Mouse (Mus musculus): Measurements from ENCODE around the gene Ssr1. TPM values are rescaled to one million over a fixed set of nuclear protein-coding genes. Genes with fewer than 3 reads are reported as not detected.

Ssr1 gene
- polyA plus RNA-seq, 1 experiment from 2014 or later, result 104 TPM

DNA sequence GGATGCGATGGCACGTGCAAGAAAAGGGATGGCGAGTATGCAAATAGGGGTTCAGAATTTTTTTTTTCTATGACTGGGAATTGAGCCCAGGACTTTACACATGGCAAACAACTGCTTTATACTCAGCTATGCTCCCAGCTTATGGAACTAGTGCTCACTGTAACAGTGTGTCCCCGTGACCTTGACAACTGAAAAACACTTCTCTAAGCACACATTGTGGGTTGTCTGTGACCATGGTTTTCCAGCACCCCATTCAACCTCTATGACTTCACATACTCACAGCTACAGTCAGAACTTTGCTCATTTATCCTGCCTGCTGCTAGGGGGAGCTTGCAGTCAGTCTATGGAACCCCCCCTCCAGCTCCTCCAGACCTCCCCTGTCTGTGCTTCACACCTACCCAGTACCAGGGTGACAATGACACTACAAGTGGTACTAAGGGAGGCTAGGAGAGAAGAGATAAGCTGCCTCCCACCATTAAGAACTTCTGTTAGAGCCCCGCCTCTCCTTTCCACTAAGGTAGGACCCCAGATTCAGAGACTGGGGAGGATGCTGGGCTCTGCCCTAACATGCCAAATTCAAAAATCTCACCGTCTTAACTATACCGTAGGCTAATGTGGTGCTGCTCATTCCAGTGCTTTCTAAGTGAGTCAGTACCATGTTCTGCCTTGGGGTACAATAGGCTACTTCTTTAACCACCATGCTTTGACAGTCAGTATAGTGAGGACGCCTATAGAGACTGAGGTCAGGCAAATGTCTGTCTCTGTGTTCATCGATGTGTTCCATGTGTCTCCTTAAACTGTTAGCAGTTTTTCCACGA lies 70.2 kb downstream of the Ssr1 start:
- WGBS, result 87% methylated on average over 10 of the region's 10 CpGs
- ATAC-seq (ENCODE audit: insufficient read depth, low FRiP score, low TSS enrichment), result no peak

DNA sequence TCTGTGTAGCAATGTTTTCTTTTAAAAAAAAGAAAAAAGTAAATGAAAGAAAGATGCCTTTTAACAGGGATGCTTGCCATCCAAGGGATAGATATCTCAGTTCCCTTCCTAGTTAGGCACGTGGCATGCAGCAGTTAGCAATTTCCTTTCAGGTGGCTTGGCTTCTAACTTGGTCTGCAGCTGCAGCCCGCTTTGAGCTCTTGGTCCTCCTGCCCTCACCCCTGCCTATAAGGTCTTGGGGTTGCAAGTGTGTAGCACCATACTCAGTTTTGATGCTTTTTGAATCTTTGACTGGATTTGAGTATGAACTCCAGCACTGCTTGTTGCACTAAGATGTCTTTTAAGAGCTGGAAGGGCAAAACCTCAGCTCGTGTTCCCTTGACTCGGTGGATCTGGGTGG lies 70.9 kb downstream of the Ssr1 start:
- H3K9ac ChIP-seq (ENCODE audit: low read length), result no peak overlapping the region
- ATAC-seq (ENCODE audit: insufficient read depth, low FRiP score, low TSS enrichment) (no peak), DNase-seq (ENCODE audit: low spot score) (no peak)
- no peak overlapping the region for H3K4me2 ChIP-seq (ENCODE audit: low read depth)
- H3K27me3 ChIP-seq (ENCODE audit: control insufficient read depth, insufficient read depth, low read length), result no peaks in the 10 kb centered on the region
- no peaks in the 10 kb centered on the region for H3K36me3 ChIP-seq (ENCODE audit: control insufficient read depth, insufficient read depth, low read length)
- no peak overlapping the region for H3K4me3 ChIP-seq (ENCODE audit: low read depth, low read length)
- H3K9me3 ChIP-seq (ENCODE audit: control insufficient read depth, low read length), result no peaks in the 10 kb centered on the region
- H3K4me1 ChIP-seq (ENCODE audit: control insufficient read depth, insufficient read depth, low read length), result no peaks in the 10 kb centered on the region
- 84% methylated on average over 4 of the region's 4 CpGs for WGBS
- no peak overlapping the region for H3K27ac ChIP-seq (ENCODE audit: low read depth, low read length)

More for the DNA sequence above, 70.2 kb downstream of the Ssr1 start:
- no peak for DNase-seq (ENCODE audit: low spot score)
- H3K27ac ChIP-seq (ENCODE audit: low read depth, low read length), result no peak overlapping the region
- no peaks in the 10 kb centered on the region for H3K36me3 ChIP-seq (ENCODE audit: control insufficient read depth, insufficient read depth, low read length)
- H3K4me2 ChIP-seq (ENCODE audit: low read depth), result no peak overlapping the region
- H3K4me3 ChIP-seq (ENCODE audit: low read depth, low read length), result no peak overlapping the region
- H3K9ac ChIP-seq (ENCODE audit: low read length), result no peak overlapping the region
- H3K9me3 ChIP-seq (ENCODE audit: control insufficient read depth, low read length), result no peaks in the 10 kb centered on the region
- H3K4me1 ChIP-seq (ENCODE audit: control insufficient read depth, insufficient read depth, low read length), result no peaks in the 10 kb centered on the region
- no peaks in the 10 kb centered on the region for H3K27me3 ChIP-seq (ENCODE audit: control insufficient read depth, insufficient read depth, low read length)

DNA sequence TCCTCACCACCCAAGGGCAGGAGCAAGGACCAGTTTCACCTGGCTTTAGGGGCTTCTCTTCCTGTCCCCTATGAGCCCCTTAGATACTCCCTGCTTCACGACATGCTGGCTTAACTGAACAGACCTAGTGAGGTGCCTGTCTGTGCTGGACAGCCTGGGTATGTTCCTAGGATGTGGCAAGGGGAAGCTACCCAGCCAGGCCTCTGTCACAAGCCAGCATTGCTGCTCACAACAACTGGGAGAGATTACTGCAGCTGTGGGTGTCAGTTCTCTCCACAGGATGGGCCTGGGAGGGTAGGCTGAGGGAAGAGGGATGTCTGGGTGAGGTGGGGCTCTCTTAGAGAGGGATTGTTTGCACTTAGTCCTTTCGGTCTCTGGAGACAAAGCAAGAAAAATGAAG lies 73.3 kb downstream of the Ssr1 start:
- 47% methylated on average over 2 of the region's 2 CpGs for WGBS
- Histone ChIP-seq H3K27me3 (ENCODE audit: control insufficient read depth, insufficient read depth, low read length) (no peaks in the 10 kb centered on the region), H3K4me3 (ENCODE audit: low read depth, low read length) (no peak overlapping the region), H3K9me3 (ENCODE audit: control insufficient read depth, low read length) (no peaks in the 10 kb centered on the region), H3K9ac (ENCODE audit: low read length) (no peak overlapping the region), H3K27ac (ENCODE audit: low read depth, low read length) (no peak overlapping the region), H3K4me1 (ENCODE audit: control insufficient read depth, insufficient read depth, low read length) (no peaks in the 10 kb centered on the region), H3K4me2 (ENCODE audit: low read depth) (no peak overlapping the region), H3K36me3 (ENCODE audit: control insufficient read depth, insufficient read depth, low read length) (no peaks in the 10 kb centered on the region)
- no peak for DNase-seq (ENCODE audit: low spot score)
- ATAC-seq (ENCODE audit: insufficient read depth, low FRiP score, low TSS enrichment), result no peak

DNA sequence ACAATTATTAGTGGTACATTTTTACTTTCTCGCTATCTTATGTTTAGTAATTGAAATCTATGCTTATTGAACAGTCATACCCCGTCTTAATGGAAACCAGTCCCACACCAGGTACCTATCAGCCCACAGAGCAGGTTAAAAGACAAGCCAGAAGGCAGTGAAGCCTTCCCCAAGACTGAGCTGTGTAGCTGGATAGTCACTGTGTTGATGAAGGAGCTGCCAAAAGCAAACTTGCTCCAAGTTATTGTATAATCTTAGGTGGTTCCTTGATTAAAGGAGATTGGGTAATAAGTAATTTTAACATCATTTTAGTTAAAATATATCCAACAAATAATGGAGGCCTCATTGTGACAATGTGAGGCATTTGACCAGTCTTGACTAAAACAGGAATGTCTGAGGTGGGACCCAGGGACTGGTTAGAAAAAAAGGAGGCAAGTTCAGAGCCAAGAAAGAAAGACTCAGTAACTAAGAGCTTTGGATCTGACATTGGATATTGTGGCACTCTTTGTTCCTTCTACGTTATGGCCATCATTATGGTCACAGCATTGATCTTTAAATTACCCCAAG lies 74.2 kb downstream of the Ssr1 start:
- WGBS, result 86% methylated on average over 3 of the region's 3 CpGs
- no peaks in the 10 kb centered on the region for H3K27me3 ChIP-seq (ENCODE audit: control insufficient read depth, insufficient read depth, low read length)
- no peaks in the 10 kb centered on the region for H3K36me3 ChIP-seq (ENCODE audit: control insufficient read depth, insufficient read depth, low read length)
- no peak overlapping the region for H3K9ac ChIP-seq (ENCODE audit: low read length)
- H3K27ac ChIP-seq (ENCODE audit: low read depth, low read length), result no peak overlapping the region
- no peaks in the 10 kb centered on the region for H3K9me3 ChIP-seq (ENCODE audit: control insufficient read depth, low read length)
- no peaks in the 10 kb centered on the region for H3K4me1 ChIP-seq (ENCODE audit: control insufficient read depth, insufficient read depth, low read length)
- no peak overlapping the region for H3K4me2 ChIP-seq (ENCODE audit: low read depth)
- DNase-seq (ENCODE audit: low spot score) (no peak), ATAC-seq (ENCODE audit: insufficient read depth, low FRiP score, low TSS enrichment) (no peak)
- H3K4me3 ChIP-seq (ENCODE audit: low read depth, low read length), result no peak overlapping the region

DNA sequence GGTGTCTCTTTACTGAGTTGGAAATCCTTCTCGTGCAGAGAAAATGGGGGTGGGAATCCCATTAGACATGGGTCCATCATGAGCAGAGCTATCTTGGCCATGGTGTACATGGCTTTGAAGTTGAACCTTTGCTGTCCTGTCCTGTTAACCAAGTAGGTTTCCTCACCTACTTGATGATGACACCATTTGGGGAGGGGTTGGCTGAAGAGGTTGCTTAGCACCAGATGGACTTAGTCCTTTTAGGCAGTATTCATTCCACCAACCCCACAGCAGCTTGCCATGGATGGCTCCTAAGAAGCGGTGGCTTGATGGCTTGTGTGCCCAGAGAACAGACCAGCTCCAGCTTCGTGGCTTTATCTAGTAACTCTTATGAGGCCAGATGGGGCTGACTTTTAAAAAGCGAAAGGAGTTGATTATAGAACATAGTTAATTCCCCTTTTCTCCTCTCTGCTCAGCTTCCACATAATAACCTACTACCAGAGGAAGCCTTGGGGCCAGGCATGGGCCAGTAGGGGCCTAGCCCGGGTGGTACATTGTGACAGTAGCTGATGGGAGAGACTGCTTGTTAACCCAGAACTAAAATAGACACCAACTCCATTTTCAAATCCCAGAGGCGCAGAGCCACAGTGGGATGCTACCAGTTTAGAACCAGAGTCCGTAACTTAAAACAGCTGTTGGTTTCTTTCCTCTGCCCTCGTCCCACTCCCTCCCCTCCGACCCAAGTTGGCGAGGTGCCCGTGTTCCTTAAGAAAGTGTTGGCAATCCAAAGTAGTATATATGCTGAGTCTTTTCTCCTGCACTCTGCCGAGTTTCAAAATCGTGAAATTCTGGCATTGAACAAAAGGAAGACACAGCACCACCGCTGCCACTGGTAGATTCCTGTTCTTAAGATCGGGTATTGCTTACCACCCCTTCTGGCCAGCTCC lies 75.4 kb downstream of the Ssr1 start:
- WGBS, result 91% methylated on average over 15 of the region's 15 CpGs
- no peak overlapping the region for H3K4me3 ChIP-seq (ENCODE audit: low read depth, low read length)
- H3K4me2 ChIP-seq (ENCODE audit: low read depth), result no peak overlapping the region
- H3K9me3 ChIP-seq (ENCODE audit: control insufficient read depth, low read length), result no peaks in the 10 kb centered on the region
- no peaks in the 10 kb centered on the region for H3K4me1 ChIP-seq (ENCODE audit: control insufficient read depth, insufficient read depth, low read length)
- H3K27me3 ChIP-seq (ENCODE audit: control insufficient read depth, insufficient read depth, low read length), result no peaks in the 10 kb centered on the region
- DNase-seq (ENCODE audit: low spot score) (no peak), ATAC-seq (ENCODE audit: insufficient read depth, low FRiP score, low TSS enrichment) (no peak)
- no peaks in the 10 kb centered on the region for H3K36me3 ChIP-seq (ENCODE audit: control insufficient read depth, insufficient read depth, low read length)
- H3K9ac ChIP-seq (ENCODE audit: low read length), result no peak overlapping the region
- no peak overlapping the region for H3K27ac ChIP-seq (ENCODE audit: low read depth, low read length)

Other genes starting within 250 kb of the Ssr1 start
- 5.9 and 6.4 TPM in 2 replicates for gene Rreb1, start 215.8 kb downstream of the Ssr1 start, polyA plus RNA-seq (2014; fragmentation: Nextera tagmentation; extraction: Ambion mirVana)
- gene Riok1, start 42.8 kb upstream of the Ssr1 start, polyA plus RNA-seq (2014; fragmentation: Nextera tagmentation; extraction: Ambion mirVana), result 45.1 and 47.9 TPM in 2 replicates
- 0.68 and 1.1 TPM in 2 replicates for gene Cage1, start 42.9 kb upstream of the Ssr1 start, polyA plus RNA-seq (2014; fragmentation: Nextera tagmentation; extraction: Ambion mirVana)
- gene Dsp, start 157.1 kb upstream of the Ssr1 start, polyA plus RNA-seq (2014; fragmentation: Nextera tagmentation; extraction: Ambion mirVana), result 1.1 TPM in 2 replicates
- gene Snrnp48, start 210.7 kb upstream of the Ssr1 start, polyA plus RNA-seq (2014; fragmentation: Nextera tagmentation; extraction: Ambion mirVana), result 33.2 and 35.3 TPM in 2 replicates

Measured in neural tube, embryonic 11.5 days (tissue).